Mouse (Mus musculus): Measurements from ENCODE around the gene Lama4. TPM values are rescaled to one million over a fixed set of nuclear protein-coding genes. Genes with fewer than 3 reads are reported as not detected.

Lama4 gene
- total and polyA plus RNA-seq, 3 experiments: not detected

DNA sequence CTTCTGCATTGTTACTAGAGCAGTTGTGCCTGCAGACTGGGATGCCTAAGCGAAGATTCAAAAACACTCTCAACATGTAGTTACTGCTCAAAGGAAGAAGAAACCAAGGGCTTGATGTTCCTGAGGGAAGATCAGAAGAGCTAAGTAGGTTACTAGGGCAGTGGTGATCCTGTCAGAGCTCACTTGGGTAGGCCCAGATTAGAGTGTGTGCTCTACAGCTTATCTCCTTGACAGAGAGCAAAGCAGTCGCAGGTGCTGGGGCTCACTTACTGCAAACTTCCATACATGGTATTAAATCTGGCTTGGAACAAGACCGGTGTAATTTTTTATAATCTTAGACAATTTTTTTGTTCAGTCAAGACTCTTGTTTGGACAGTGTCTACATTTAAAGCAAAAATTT lies 172.5 kb downstream of the Lama4 start:
- no peak overlapping the region for H3K9ac ChIP-seq (ENCODE audit: control insufficient read depth, low read depth, low read length, poor library complexity, severe bottlenecking)
- H3K36me3 ChIP-seq (ENCODE audit: control insufficient read depth in 1 of 2, insufficient read depth in 2 of 2, low read length in 2 of 2): peaks cover 0 to 7% of the 10 kb centered on the region in 2 experiments; a peak in 2 of 4 replicates
- H3K4me1 ChIP-seq (ENCODE audit: control insufficient read depth in 1 of 2, insufficient read depth in 2 of 2, low read length in 2 of 2): no peaks in the 10 kb centered on the region; a peak in 2 of 4 replicates
- no peaks in the 10 kb centered on the region for H3K27me3 ChIP-seq (ENCODE audit: control insufficient read depth in 1 of 2, insufficient read depth in 2 of 2, low read length in 2 of 2)
- H3K27ac ChIP-seq (ENCODE audit: control insufficient read depth, low read depth, low read length): no peak overlapping the region
- no peaks in the 10 kb centered on the region for H3K9me3 ChIP-seq (replicated peaks; ENCODE audit: insufficient read depth, low read length)
- no peak for TF ChIP-seq ZKSCAN1 (IDR thresholded peaks at IDR 0.05; ENCODE audit: low read depth, low read length)
- no peak for TF ChIP-seq MAZ (IDR thresholded peaks at IDR 0.05; ENCODE audit: low read depth, low read length)
- no peak for DNase-seq (ENCODE audit: low read depth, low spot score)
- H3K4me3 ChIP-seq (ENCODE audit: control insufficient read depth in 1 of 2, insufficient read depth in 1 of 2, low read depth in 2 of 2, low read length in 2 of 2): no peak overlapping the region
- H3K79me2 ChIP-seq (ENCODE audit: control insufficient read depth, insufficient read depth, low read length, poor library complexity): no peaks in the 10 kb centered on the region

- no peak for DNase-seq (ENCODE audit: low read depth, low spot score)
- H3K4me3 ChIP-seq (ENCODE audit: control insufficient read depth in 1 of 2, insufficient read depth in 1 of 2, low read depth in 2 of 2, low read length in 2 of 2): no peak overlapping the region
- no peaks in the 10 kb centered on the region for H3K27me3 ChIP-seq (ENCODE audit: control insufficient read depth in 1 of 2, insufficient read depth in 2 of 2, low read length in 2 of 2)
- no peaks in the 10 kb centered on the region for H3K79me2 ChIP-seq (ENCODE audit: control insufficient read depth, insufficient read depth, low read length, poor library complexity)
- H3K27ac ChIP-seq (ENCODE audit: control insufficient read depth, low read depth, low read length): no peak overlapping the region
- H3K4me1 ChIP-seq (ENCODE audit: control insufficient read depth in 1 of 2, insufficient read depth in 2 of 2, low read length in 2 of 2): no peaks in the 10 kb centered on the region; a peak in 1 of 4 replicates
- H3K9ac ChIP-seq (ENCODE audit: control insufficient read depth, low read depth, low read length, poor library complexity, severe bottlenecking): no peak overlapping the region
- H3K9me3 ChIP-seq (replicated peaks; ENCODE audit: insufficient read depth, low read length): no peaks in the 10 kb centered on the region
- H3K36me3 ChIP-seq (ENCODE audit: control insufficient read depth in 1 of 2, insufficient read depth in 2 of 2, low read length in 2 of 2): peaks cover 0 to 5% of the 10 kb centered on the region in 2 experiments; a peak in 2 of 4 replicates
- TF ChIP-seq TAL1 (IDR thresholded peaks at IDR 0.05; ENCODE audit: low read length) (no peak), EP300 (IDR thresholded peaks at IDR 0.05; ENCODE audit: low read depth in 1 of 2, low read length in 2 of 2) (no peak), E2F4 (IDR thresholded peaks at IDR 0.05; ENCODE audit: borderline replicate concordance, low read depth, low read length) (no peak), MEF2A (IDR thresholded peaks at IDR 0.05; ENCODE audit: extremely low read depth, insufficient replicate concordance, low read depth, low read length, poor library complexity, severe bottlenecking) (no peak), CTCF (IDR thresholded peaks at IDR 0.05 in 2 of 3, conservative IDR thresholded peaks at IDR 0.05 in 1 of 3; ENCODE audit: control insufficient read depth in 1 of 3, insufficient read depth in 1 of 3, low read depth in 2 of 3, low read length in 3 of 3, poor library complexity in 1 of 3, severe bottlenecking in 1 of 3) (no peak), BHLHE40 (IDR thresholded peaks at IDR 0.05; ENCODE audit: borderline replicate concordance, low read depth, low read length) (no peak), NELFE (IDR thresholded peaks at IDR 0.05; ENCODE audit: low read depth, low read length) (no peak), USF2 (IDR thresholded peaks at IDR 0.05; ENCODE audit: borderline replicate concordance in 1 of 2, insufficient read depth in 1 of 2, low read depth in 1 of 2, low read length in 2 of 2) (no peak), TCF12 (IDR thresholded peaks at IDR 0.05; ENCODE audit: low read depth, low read length) (no peak), GABPA (IDR thresholded peaks at IDR 0.05; ENCODE audit: low read depth, low read length) (no peak), RAD21 (IDR thresholded peaks at IDR 0.05; ENCODE audit: low read depth, low read length) (no peak)
These were observed 173.4 kb downstream of the Lama4 start for GRCm38 (mm10) chr10:39138761-39139160.

- Histone ChIP-seq H3K9me3 (replicated peaks; ENCODE audit: insufficient read depth, low read length) (no peaks in the 10 kb centered on the region), H3K27ac (ENCODE audit: control insufficient read depth, low read depth, low read length) (no peak overlapping the region), H3K36me3 (ENCODE audit: control insufficient read depth in 1 of 2, insufficient read depth in 2 of 2, low read length in 2 of 2) (no peaks in the 10 kb centered on the region), H3K27me3 (ENCODE audit: control insufficient read depth in 1 of 2, insufficient read depth in 2 of 2, low read length in 2 of 2) (no peaks in the 10 kb centered on the region), H3K4me1 (ENCODE audit: control insufficient read depth in 1 of 2, insufficient read depth in 2 of 2, low read length in 2 of 2) (no peaks in the 10 kb centered on the region), H3K4me3 (ENCODE audit: control insufficient read depth in 1 of 2, insufficient read depth in 1 of 2, low read depth in 2 of 2, low read length in 2 of 2) (no peak overlapping the region), H3K79me2 (ENCODE audit: control insufficient read depth, insufficient read depth, low read length, poor library complexity) (no peaks in the 10 kb centered on the region), H3K9ac (ENCODE audit: control insufficient read depth, low read depth, low read length, poor library complexity, severe bottlenecking) (no peak overlapping the region)
- TF ChIP-seq RCOR1 (IDR thresholded peaks at IDR 0.05; ENCODE audit: low read depth, low read length): no peak
- no peak for DNase-seq (ENCODE audit: low read depth, low spot score)
These were observed 175.5 kb downstream of the Lama4 start for GRCm38 (mm10) chr10:39140843-39141242.

All from MEL (cell line).